Mouse (Mus musculus): ENCODE measurements around the gene Bmp7. TPM values are rescaled to one million over a fixed set of nuclear protein-coding genes. Genes with fewer than 3 reads are reported as not detected.
A peak's percentile ranks its signal among the peaks of the same experiment; 100 is the strongest.

Gene Bmp7
- polyA plus RNA-seq, 1 experiment: 15.4 TPM

DNA sequence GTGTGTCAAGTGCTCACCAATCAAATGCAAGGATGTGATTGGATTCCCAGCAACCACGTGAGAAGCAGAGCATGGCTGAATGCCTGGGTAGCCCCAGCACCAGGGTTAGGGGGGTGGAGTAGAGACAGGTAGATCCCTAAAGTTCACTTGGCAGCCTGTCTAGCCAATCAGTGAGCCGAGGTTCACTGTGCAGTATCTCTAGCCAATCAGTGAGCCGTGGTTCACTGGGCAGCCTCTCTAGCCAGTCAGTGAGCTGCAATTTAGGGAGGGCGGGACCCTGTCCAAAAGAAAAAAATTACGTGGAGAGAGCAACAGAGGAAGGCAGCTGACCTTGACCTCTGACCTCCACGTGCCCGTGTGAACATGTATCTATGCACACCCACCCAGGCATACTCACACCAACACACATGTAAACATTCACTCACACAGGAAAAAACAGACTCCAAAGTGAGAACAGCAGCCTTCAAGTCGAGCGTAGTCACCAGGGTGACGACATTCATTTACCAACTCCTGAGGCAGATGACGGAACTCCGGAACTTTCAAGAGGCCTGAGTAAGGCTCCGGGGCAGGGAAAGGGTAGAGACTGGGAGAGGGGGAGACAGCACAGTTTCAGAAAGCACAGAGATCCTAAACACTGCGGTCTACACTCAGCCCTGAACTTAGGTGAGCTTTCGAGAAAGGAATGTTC, 50.2 kb downstream of the Bmp7 start:
- Histone ChIP-seq H3K4me1 (ENCODE audit: control insufficient read depth, insufficient read depth, low read length) (no peaks in the 10 kb centered on the region), H3K4me3 (ENCODE audit: low read depth, low read length) (no peak overlapping the region), H3K27ac (ENCODE audit: insufficient read depth, low read length) (no peak overlapping the region), H3K9me3 (replicated peaks; ENCODE audit: control insufficient read depth, insufficient read depth, low read length, poor library complexity, severe bottlenecking) (no peaks in the 10 kb centered on the region), H3K9ac (ENCODE audit: low read depth, poor library complexity, severe bottlenecking) (no peak overlapping the region), H3K27me3 (ENCODE audit: control insufficient read depth, insufficient read depth, low read length, poor library complexity, severe bottlenecking) (no peaks in the 10 kb centered on the region), H3K36me3 (ENCODE audit: control insufficient read depth, insufficient read depth, low read length, poor library complexity, severe bottlenecking) (no peaks in the 10 kb centered on the region)
- TF ChIP-seq EP300 (IDR thresholded peaks at IDR 0.05; ENCODE audit: insufficient read depth, low read depth, low read length) (no peak), POLR2A (IDR thresholded peaks at IDR 0.05; ENCODE audit: insufficient read depth, low read length) (no peak), CTCF (IDR thresholded peaks at IDR 0.05; ENCODE audit: low read depth, low read length) (no peak)

DNA sequence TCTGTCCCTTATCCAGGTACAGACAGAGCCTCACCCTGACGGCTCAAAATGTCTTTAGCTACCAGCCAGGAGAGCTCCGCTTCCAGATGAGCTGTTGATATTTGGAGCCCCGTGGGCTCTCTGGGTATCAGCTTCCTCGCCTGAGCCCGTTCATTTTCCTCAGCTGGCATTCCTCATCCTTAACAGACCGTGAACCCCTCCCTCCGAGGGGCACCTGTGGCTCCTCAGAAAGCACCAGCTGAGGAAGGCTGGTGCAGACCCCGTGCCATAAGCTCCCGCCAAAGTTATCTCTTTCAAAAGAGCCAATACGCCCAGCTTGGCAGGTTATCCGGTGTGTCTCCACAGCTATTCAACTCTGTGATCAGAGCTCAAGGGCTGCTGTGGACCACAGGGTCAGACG, 50.9 kb downstream of the Bmp7 start:
- TF ChIP-seq CTCF (IDR thresholded peaks at IDR 0.05; ENCODE audit: low read depth, low read length): no peak
- no peak for TF ChIP-seq EP300 (IDR thresholded peaks at IDR 0.05; ENCODE audit: insufficient read depth, low read depth, low read length)
- no peak for TF ChIP-seq POLR2A (IDR thresholded peaks at IDR 0.05; ENCODE audit: insufficient read depth, low read length)
- Histone ChIP-seq H3K27me3 (ENCODE audit: control insufficient read depth, insufficient read depth, low read length, poor library complexity, severe bottlenecking) (no peaks in the 10 kb centered on the region), H3K9ac (ENCODE audit: low read depth, poor library complexity, severe bottlenecking) (no peak overlapping the region), H3K9me3 (replicated peaks; ENCODE audit: control insufficient read depth, insufficient read depth, low read length, poor library complexity, severe bottlenecking) (no peaks in the 10 kb centered on the region), H3K27ac (ENCODE audit: insufficient read depth, low read length) (no peak overlapping the region), H3K36me3 (ENCODE audit: control insufficient read depth, insufficient read depth, low read length, poor library complexity, severe bottlenecking) (no peaks in the 10 kb centered on the region), H3K4me3 (ENCODE audit: low read depth, low read length) (no peak overlapping the region), H3K4me1 (ENCODE audit: control insufficient read depth, insufficient read depth, low read length) (no peaks in the 10 kb centered on the region)

DNA sequence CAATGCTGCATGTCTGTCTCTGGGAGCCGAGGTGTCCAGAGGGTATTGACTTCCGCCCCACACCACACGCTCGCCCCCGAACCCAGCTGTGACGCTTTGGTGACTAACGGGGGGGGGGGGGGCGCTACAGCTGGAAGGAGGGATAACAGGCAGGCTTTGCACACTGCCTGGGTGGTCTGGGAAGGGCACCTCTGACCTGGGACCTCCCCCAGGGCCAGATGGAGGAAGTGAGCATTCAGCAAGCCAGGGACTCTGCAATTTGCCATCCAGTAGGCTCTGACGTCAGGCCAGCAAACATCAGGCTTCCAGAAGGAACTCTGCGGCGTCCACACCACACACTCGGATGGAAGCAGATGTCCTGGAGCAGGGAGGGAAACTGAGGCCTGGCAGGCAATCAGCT, 52.0 kb downstream of the Bmp7 start:
- Histone ChIP-seq H3K36me3 (ENCODE audit: control insufficient read depth, insufficient read depth, low read length, poor library complexity, severe bottlenecking) (no peaks in the 10 kb centered on the region), H3K27ac (ENCODE audit: insufficient read depth, low read length) (no peak overlapping the region), H3K4me1 (ENCODE audit: control insufficient read depth, insufficient read depth, low read length) (no peaks in the 10 kb centered on the region), H3K27me3 (ENCODE audit: control insufficient read depth, insufficient read depth, low read length, poor library complexity, severe bottlenecking) (no peaks in the 10 kb centered on the region), H3K9me3 (replicated peaks; ENCODE audit: control insufficient read depth, insufficient read depth, low read length, poor library complexity, severe bottlenecking) (no peaks in the 10 kb centered on the region), H3K9ac (ENCODE audit: low read depth, poor library complexity, severe bottlenecking) (no peak overlapping the region), H3K4me3 (ENCODE audit: low read depth, low read length) (no peak overlapping the region)
- TF ChIP-seq EP300 (IDR thresholded peaks at IDR 0.05; ENCODE audit: insufficient read depth, low read depth, low read length): 0 out of 2 replicates have a peak, but pooled peaks have one; percentile 18
- no peak for TF ChIP-seq POLR2A (IDR thresholded peaks at IDR 0.05; ENCODE audit: insufficient read depth, low read length)
- TF ChIP-seq CTCF (IDR thresholded peaks at IDR 0.05; ENCODE audit: low read depth, low read length): no peak

DNA sequence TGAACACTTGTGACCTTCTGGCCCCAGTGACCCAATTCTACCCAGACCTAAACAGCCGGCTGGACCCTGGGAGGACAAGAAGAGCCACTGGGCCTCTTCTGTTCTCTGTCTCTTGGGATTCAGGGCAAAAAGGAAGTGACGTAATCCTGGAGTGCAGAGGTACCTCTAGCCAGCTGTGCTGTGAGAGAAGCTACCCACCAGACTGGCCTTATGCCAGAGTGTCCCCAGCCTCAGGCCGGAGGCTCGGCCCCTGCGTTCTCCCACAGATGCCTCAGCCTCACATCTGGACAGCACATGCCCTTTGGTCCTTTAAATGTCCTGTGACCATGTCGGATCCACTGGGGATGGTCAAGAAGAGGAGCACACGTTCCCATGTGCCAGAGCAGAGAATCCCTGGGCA, 54.3 kb downstream of the Bmp7 start:
- TF ChIP-seq EP300 (IDR thresholded peaks at IDR 0.05; ENCODE audit: insufficient read depth, low read depth, low read length) (no peak), POLR2A (IDR thresholded peaks at IDR 0.05; ENCODE audit: insufficient read depth, low read length) (no peak), CTCF (IDR thresholded peaks at IDR 0.05; ENCODE audit: low read depth, low read length) (no peak)
- Histone ChIP-seq H3K9ac (ENCODE audit: low read depth, poor library complexity, severe bottlenecking) (no peak overlapping the region), H3K36me3 (ENCODE audit: control insufficient read depth, insufficient read depth, low read length, poor library complexity, severe bottlenecking) (no peaks in the 10 kb centered on the region), H3K4me3 (ENCODE audit: low read depth, low read length) (no peak overlapping the region), H3K27ac (ENCODE audit: insufficient read depth, low read length) (no peak overlapping the region), H3K9me3 (replicated peaks; ENCODE audit: control insufficient read depth, insufficient read depth, low read length, poor library complexity, severe bottlenecking) (no peaks in the 10 kb centered on the region), H3K4me1 (ENCODE audit: control insufficient read depth, insufficient read depth, low read length) (no peaks in the 10 kb centered on the region), H3K27me3 (ENCODE audit: control insufficient read depth, insufficient read depth, low read length, poor library complexity, severe bottlenecking) (no peaks in the 10 kb centered on the region)

DNA sequence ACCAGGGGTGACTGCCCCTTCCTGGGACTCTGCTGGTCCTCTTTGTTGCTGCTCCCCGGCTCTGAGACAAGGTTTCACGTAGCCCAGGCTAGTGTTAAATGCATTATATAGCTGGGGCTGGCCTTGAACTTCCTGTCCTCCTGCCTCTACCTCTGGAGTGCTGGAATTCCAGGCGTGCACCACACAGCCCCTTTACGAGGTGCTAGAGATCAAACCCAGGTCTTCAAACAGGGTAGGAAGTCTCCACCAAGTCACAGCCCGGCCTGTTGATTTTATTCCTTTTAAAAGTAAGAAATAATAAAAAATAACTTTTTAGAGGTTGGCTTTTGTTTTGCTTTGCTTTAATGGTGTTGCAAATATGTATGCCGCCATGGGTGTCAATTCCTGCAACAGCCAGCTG, 55.5 kb downstream of the Bmp7 start:
- no peak for TF ChIP-seq EP300 (IDR thresholded peaks at IDR 0.05; ENCODE audit: insufficient read depth, low read depth, low read length)
- TF ChIP-seq CTCF (IDR thresholded peaks at IDR 0.05; ENCODE audit: low read depth, low read length): no peak
- TF ChIP-seq POLR2A (IDR thresholded peaks at IDR 0.05; ENCODE audit: insufficient read depth, low read length): no peak
- H3K9ac ChIP-seq (ENCODE audit: low read depth, poor library complexity, severe bottlenecking): no peak overlapping the region
- H3K36me3 ChIP-seq (ENCODE audit: control insufficient read depth, insufficient read depth, low read length, poor library complexity, severe bottlenecking): no peaks in the 10 kb centered on the region
- no peaks in the 10 kb centered on the region for H3K9me3 ChIP-seq (replicated peaks; ENCODE audit: control insufficient read depth, insufficient read depth, low read length, poor library complexity, severe bottlenecking)
- H3K27me3 ChIP-seq (ENCODE audit: control insufficient read depth, insufficient read depth, low read length, poor library complexity, severe bottlenecking): no peaks in the 10 kb centered on the region
- H3K4me1 ChIP-seq (ENCODE audit: control insufficient read depth, insufficient read depth, low read length): no peaks in the 10 kb centered on the region
- no peak overlapping the region for H3K4me3 ChIP-seq (ENCODE audit: low read depth, low read length)
- no peak overlapping the region for H3K27ac ChIP-seq (ENCODE audit: insufficient read depth, low read length)

DNA sequence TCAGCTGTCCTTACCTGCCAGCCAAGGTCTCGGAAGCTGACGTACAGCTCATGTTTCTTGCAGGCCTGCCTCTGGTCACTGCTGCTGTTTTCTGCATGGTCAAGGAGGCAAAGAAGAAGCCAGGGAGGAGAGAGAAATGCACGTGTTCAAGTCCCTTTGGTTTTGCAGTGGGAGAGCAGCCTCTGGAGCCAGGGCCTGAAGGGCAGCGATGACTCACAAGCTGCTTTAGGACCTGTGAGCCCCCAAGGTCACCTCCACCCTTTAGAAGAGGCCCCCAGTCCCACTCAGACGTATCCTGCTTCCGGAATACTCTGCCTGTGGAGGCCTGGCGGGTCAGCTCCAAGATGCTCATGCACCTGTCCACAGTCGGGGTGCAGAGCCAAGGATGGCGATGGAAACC, 64.9 kb downstream of the Bmp7 start:
- Histone ChIP-seq H3K4me3 (ENCODE audit: low read depth, low read length) (no peak overlapping the region), H3K9ac (ENCODE audit: low read depth, poor library complexity, severe bottlenecking) (no peak overlapping the region), H3K9me3 (replicated peaks; ENCODE audit: control insufficient read depth, insufficient read depth, low read length, poor library complexity, severe bottlenecking) (no peaks in the 10 kb centered on the region), H3K36me3 (ENCODE audit: control insufficient read depth, insufficient read depth, low read length, poor library complexity, severe bottlenecking) (no peaks in the 10 kb centered on the region), H3K27ac (ENCODE audit: insufficient read depth, low read length) (no peak overlapping the region), H3K4me1 (ENCODE audit: control insufficient read depth, insufficient read depth, low read length) (peaks cover 13% of the 10 kb centered on the region), H3K27me3 (ENCODE audit: control insufficient read depth, insufficient read depth, low read length, poor library complexity, severe bottlenecking) (no peaks in the 10 kb centered on the region)
- TF ChIP-seq POLR2A (IDR thresholded peaks at IDR 0.05; ENCODE audit: insufficient read depth, low read length) (no peak), EP300 (IDR thresholded peaks at IDR 0.05; ENCODE audit: insufficient read depth, low read depth, low read length) (no peak), CTCF (IDR thresholded peaks at IDR 0.05; ENCODE audit: low read depth, low read length) (no peak)

Data from ES-Bruce4 (cell line).